ENCODE assay signal across 8 mouse cellular contexts in the genomic region with DNA sequence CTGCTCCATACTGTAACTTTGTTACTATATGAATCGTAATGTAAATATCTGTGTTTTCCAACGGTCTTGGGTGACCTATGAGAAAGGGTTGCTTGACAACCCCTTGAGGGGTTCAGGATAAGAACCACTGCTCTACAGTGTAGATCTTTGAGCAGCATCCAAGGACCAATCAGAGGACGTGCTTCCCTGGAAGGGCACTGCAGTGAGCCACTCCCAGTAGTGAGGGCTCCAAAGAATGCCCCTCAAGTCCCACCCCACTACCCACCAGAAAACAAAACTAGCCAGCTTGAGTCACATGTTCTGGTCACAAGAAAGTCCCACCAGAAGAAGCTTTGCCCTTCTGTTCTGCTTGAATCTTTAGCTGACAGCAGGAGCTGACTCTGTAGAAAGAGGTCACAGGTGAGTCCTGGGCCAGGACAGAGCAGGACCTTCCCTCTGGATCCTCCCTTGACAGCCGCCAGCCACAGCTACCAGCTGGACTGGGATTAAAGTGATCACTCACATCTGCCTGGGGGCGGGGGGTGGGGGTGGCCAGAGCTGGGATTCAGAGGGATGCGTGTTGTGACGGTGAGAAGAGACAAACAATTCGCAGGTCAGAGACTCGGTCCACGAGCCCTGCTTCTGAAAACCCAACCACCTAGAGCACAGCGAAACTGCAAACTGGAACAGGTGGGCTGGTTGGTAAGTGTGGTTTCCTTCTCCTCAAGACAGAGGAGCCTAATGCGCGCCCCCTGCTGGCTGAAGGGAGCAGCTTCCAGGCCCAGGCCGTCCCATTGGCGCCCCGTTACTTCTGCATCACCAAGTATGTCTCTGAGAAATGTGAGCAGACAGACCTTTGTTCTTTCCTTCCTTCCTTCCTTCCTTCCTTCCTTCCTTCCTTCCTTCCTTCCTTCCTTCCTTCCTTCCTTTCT. TPM values are rescaled to one million over a fixed set of nuclear protein-coding genes. Genes with fewer than 3 reads are reported as not detected.
DNase-seq lines count a peak whose midpoint lies in the region; ATAC-seq and TF ChIP-seq lines count a peak whose summit lies in the region.

No protein-coding gene starts in this region.

- peak overlapping the region; percentile 63; the same call in 1 of the 2 replicates for H3K9ac ChIP-seq in ES-E14 (ENCODE audit: insufficient read depth, low read depth, low read length, poor library complexity, severe bottlenecking)
- no peak overlapping the region for H3K9ac ChIP-seq in forebrain, embryonic 13.5 days

- peaks cover 16% of the 10 kb centered on the region for H3K27me3 ChIP-seq in forebrain, embryonic 13.5 days

- in situ Hi-C loops in ES-E14 (cut with MboI; ENCODE audit: low sequenced_read_pairs in 2 of 2, unreplicated experiment in 2 of 2) = no loop called here

- H3K4me2 ChIP-seq in forebrain, embryonic 13.5 days = peak overlapping the region; percentile 30; the same call in 1 of the 2 replicates

- H3K9me3 ChIP-seq in ES-E14 (ENCODE audit: control insufficient read depth, insufficient read depth, low read depth, low read length) = no peaks in the 10 kb centered on the region
- H3K9me3 ChIP-seq in forebrain, embryonic 13.5 days (replicated peaks) = no peaks in the 10 kb centered on the region

- no peak overlapping the region for H3K27ac ChIP-seq in ES-E14 (ENCODE audit: insufficient read depth, low read depth, low read length, poor library complexity, severe bottlenecking)
- H3K27ac ChIP-seq in forebrain, embryonic 13.5 days = no peak overlapping the region

- DNase-seq in ES-E14 (ENCODE audit: low read depth, low spot score) = peak; percentile 85
- peak; percentile 81 for DNase-seq in c-Kit-positive CD71-positive TER-119-negative erythroid progenitor cells, embryonic 14.5 days (ENCODE audit: low read depth)
- DNase-seq in layer of hippocampus, postnatal 14 days (ENCODE audit: low spot score in 2 of 2) = peak; percentile 75 to 83
- peak; percentile 82 for DNase-seq in lung, postnatal 25 days (ENCODE audit: low spot score)
- DNase-seq in retina, postnatal 7 days (ENCODE audit: low read depth, low spot score) = peak; percentile 76
- DNase-seq in thymus, postnatal 36 days = peak; percentile 86 to 87

- 18% methylated on average over 16 of the region's 16 CpGs for WGBS in forebrain, embryonic 13.5 days

- peak; percentile 83 for ATAC-seq in forebrain, embryonic 13.5 days
- ATAC-seq in hematopoietic stem cell, adult 5-6 weeks (replicated peaks in 1 of 2; ENCODE audit: insufficient read depth in 1 of 2, low FRiP score in 2 of 2, low TSS enrichment in 1 of 2, low read depth in 1 of 2, poor library complexity in 2 of 2, severe bottlenecking in 2 of 2) = peak; percentile 77 to 93

- peak overlapping the region; percentile 33 to 35; a peak in 2 of 4 replicates for H3K4me3 ChIP-seq in ES-E14 (ENCODE audit: insufficient read depth in 1 of 2, low read depth in 1 of 2, low read length in 2 of 2, poor library complexity in 1 of 2, severe bottlenecking in 1 of 2)
- H3K4me3 ChIP-seq in forebrain, embryonic 13.5 days = no peak overlapping the region

- peaks cover 0 to 12% of the 10 kb centered on the region in 2 experiments; a peak in 2 of 4 replicates for H3K4me1 ChIP-seq in ES-E14 (ENCODE audit: control insufficient read depth in 2 of 2, insufficient read depth in 2 of 2, low read length in 2 of 2, poor library complexity in 1 of 2)
- H3K4me1 ChIP-seq in forebrain, embryonic 13.5 days = peaks cover 4% of the 10 kb centered on the region

- H3K36me3 ChIP-seq in ES-E14 (ENCODE audit: control insufficient read depth, insufficient read depth, low read length, poor library complexity, severe bottlenecking) = no peaks in the 10 kb centered on the region
- H3K36me3 ChIP-seq in forebrain, embryonic 13.5 days (ENCODE audit: poor library complexity, severe bottlenecking) = no peaks in the 10 kb centered on the region

TF ChIP-seq in ES-E14, 5 proteins besides CTCF, POLR2A, EP300 and RAD21:
- no peak for TF ChIP-seq CHD2 (IDR thresholded peaks at IDR 0.05; ENCODE audit: low read depth, low read length)
- TF ChIP-seq HCFC1 (IDR thresholded peaks at IDR 0.05; ENCODE audit: borderline replicate concordance, insufficient read depth, low read length) = no peak
- no peak for TF ChIP-seq MAFK (IDR thresholded peaks at IDR 0.05; ENCODE audit: insufficient read depth, low read depth, low read length)
- TF ChIP-seq ZC3H11A (IDR thresholded peaks at IDR 0.05; ENCODE audit: borderline replicate concordance, low read depth, low read length) = no peak
- TF ChIP-seq ZNF384 (IDR thresholded peaks at IDR 0.05; ENCODE audit: low read depth, low read length) = no peak

RNA-seq across cellular contexts. Expression of a gene that starts 6.1 kb away (rescaled TPM):
- 24.7 and 28.0 TPM in 2 replicates for total RNA-seq in ES-E14 (2012; rRNA removed)
- 84.6 and 104 TPM in 2 replicates for polyA plus RNA-seq in forebrain, embryonic 13.5 days (2015; fragmentation: Nextera tagmentation; extraction: Ambion mirVana)
- 17.7 and 21.4 TPM in 2 replicates for total RNA-seq in hematopoietic stem cell, adult 5-6 weeks (2017)
- 100 to 1,000 TPM; 254 to 262 TPM for total RNA-seq in layer of hippocampus, postnatal 14 days (2021)

RNA-seq across cellular contexts. Expression of a gene that starts 16.1 kb away (rescaled TPM):
- 15.1 and 18.8 TPM in 2 replicates for total RNA-seq in ES-E14 (2012; rRNA removed)
- polyA plus RNA-seq in forebrain, embryonic 13.5 days (2015; fragmentation: Nextera tagmentation; extraction: Ambion mirVana) = 2.3 and 3.0 TPM in 2 replicates
- 19.4 and 24.1 TPM in 2 replicates for total RNA-seq in hematopoietic stem cell, adult 5-6 weeks (2017)
- total RNA-seq in layer of hippocampus, postnatal 14 days (2021) = 10 to 100 TPM; 39.5 to 41.9 TPM

RNA-seq across cellular contexts. Expression of a gene that starts 16.6 kb away (rescaled TPM):
- 14.9 and 22.4 TPM in 2 replicates for total RNA-seq in ES-E14 (2012; rRNA removed)
- 12.0 and 15.9 TPM in 2 replicates for polyA plus RNA-seq in forebrain, embryonic 13.5 days (2015; fragmentation: Nextera tagmentation; extraction: Ambion mirVana)
- 9.5 and 16.6 TPM in 2 replicates for total RNA-seq in hematopoietic stem cell, adult 5-6 weeks (2017)
- 10 to 100 TPM; 35.4 to 45.6 TPM for total RNA-seq in layer of hippocampus, postnatal 14 days (2021)

RNA-seq across cellular contexts. Expression of a gene that starts 26.6 kb away (rescaled TPM):
- total RNA-seq in ES-E14 (2012; rRNA removed) = not detected in 2 replicates
- not detected in 2 replicates for polyA plus RNA-seq in forebrain, embryonic 13.5 days (2015; fragmentation: Nextera tagmentation; extraction: Ambion mirVana)
- 0.75 TPM in 1 of 2 replicates, not detected in the other for total RNA-seq in hematopoietic stem cell, adult 5-6 weeks (2017)
- total RNA-seq in layer of hippocampus, postnatal 14 days (2021) = under 1 TPM in 1 of 2 experiments, not detected in 1; 0.43 TPM

RNA-seq across cellular contexts. Expression of a gene that starts 46.1 kb away (rescaled TPM):
- 0.49 and 0.63 TPM in 2 replicates for total RNA-seq in ES-E14 (2012; rRNA removed)
- polyA plus RNA-seq in forebrain, embryonic 13.5 days (2015; fragmentation: Nextera tagmentation; extraction: Ambion mirVana) = 0.49 TPM in 1 of 2 replicates, not detected in the other
- total RNA-seq in hematopoietic stem cell, adult 5-6 weeks (2017) = not detected in 2 replicates
- total RNA-seq in layer of hippocampus, postnatal 14 days (2021) = not detected
